12 mouse cellular contexts compared by ENCODE assay signal in genomic region chr16:37731431-37731830, GRCm38 (mm10). TPM values are rescaled to one million over a fixed set of nuclear protein-coding genes. Genes with fewer than 3 reads are reported as not detected.
DNase-seq lines count a peak whose midpoint lies in the region; ATAC-seq and TF ChIP-seq lines count a peak whose summit lies in the region.
"Had no signal": no experiment of that assay in that cellular context is flagged by ENCODE, and none has a peak within 500 bp of the region (broad histone marks: within the 10 kb centered on the region; RNA-seq: fewer than 3 reads in every experiment).

No protein-coding gene starts in this region.

- TF ChIP-seq POLR2A in heart, adult 2 months (IDR thresholded peaks at IDR 0.05; ENCODE audit: insufficient read depth, low read depth, low read length) = no peak

- H3K4me1 ChIP-seq in heart, adult 2 months (ENCODE audit: control insufficient read depth, insufficient read depth, low read length) = peaks cover 5% of the 10 kb centered on the region
- peaks cover 4% of the 10 kb centered on the region; the same call in 1 of the 2 replicates for H3K4me1 ChIP-seq in lung, postnatal 0 days (ENCODE audit: insufficient read depth, low read depth, low read length)
- H3K4me1 ChIP-seq in limb, embryonic 11.5 days (ENCODE audit: control insufficient read depth, insufficient read depth, low read length) = 0 out of 2 replicates have a peak, but pooled peaks cover 9% of the 10 kb centered on the region
- H3K4me1 ChIP-seq in stomach, postnatal 0 days (replicated peaks; ENCODE audit: control insufficient read depth, insufficient read depth) = no peaks in the 10 kb centered on the region

- DNase-seq in heart, adult 2 months = no peak
- no peak for DNase-seq in heart, postnatal 25 days (ENCODE audit: low spot score)
- no peak for DNase-seq in lung, postnatal 0 days (ENCODE audit: low spot score)
- DNase-seq in lung, postnatal 4 days = no peak
- DNase-seq in limb, embryonic 11.5 days (ENCODE audit: low spot score) = no peak
- DNase-seq in stomach, postnatal 0 days (ENCODE audit: low spot score) = no peak
- DNase-seq in cerebellum, adult 8-10 months = no peak
- no peak for DNase-seq in adrenal gland, adult 18-20 months (ENCODE audit: low spot score in 2 of 2)
- DNase-seq: cerebellum, postnatal 36 days had no signal

- intact Hi-C loops in heart, adult 2 months (cut with DNase I) = no loop called here
- intact Hi-C loops in heart, postnatal 25 days (cut with DNase I) = loop anchor here (5.0 kb wide), 1 partner anchor 46 kb away; the partner anchor contains the start of gene Fstl1

- no peaks in the 10 kb centered on the region for H3K9me3 ChIP-seq in lung, postnatal 0 days (ENCODE audit: low read length)
- H3K9me3 ChIP-seq in limb, embryonic 11.5 days (ENCODE audit: control insufficient read depth, low read length) = no peaks in the 10 kb centered on the region
- H3K9me3 ChIP-seq in stomach, postnatal 0 days (ENCODE audit: control insufficient read depth, low read length) = no peaks in the 10 kb centered on the region

- no peak overlapping the region for H3K9ac ChIP-seq in heart, adult 2 months (ENCODE audit: low read depth, low read length)
- H3K9ac ChIP-seq in lung, postnatal 0 days (replicated peaks; ENCODE audit: low read depth) = no peak overlapping the region
- H3K9ac ChIP-seq in limb, embryonic 11.5 days (ENCODE audit: low read length) = no peak overlapping the region
- H3K9ac ChIP-seq in stomach, postnatal 0 days (ENCODE audit: low read length) = no peak overlapping the region

- no peaks in the 10 kb centered on the region; the same call in 1 of the 2 replicates for H3K36me3 ChIP-seq in heart, adult 2 months (ENCODE audit: control insufficient read depth, insufficient read depth, low read length)
- H3K36me3 ChIP-seq in lung, postnatal 0 days (ENCODE audit: insufficient read depth, low read length) = no peaks in the 10 kb centered on the region
- no peaks in the 10 kb centered on the region for H3K36me3 ChIP-seq in limb, embryonic 11.5 days (ENCODE audit: control insufficient read depth, insufficient read depth, low read length)
- no peaks in the 10 kb centered on the region for H3K36me3 ChIP-seq in stomach, postnatal 0 days (ENCODE audit: control insufficient read depth, insufficient read depth, low read length)

- TF ChIP-seq CTCF in heart, adult 2 months (IDR thresholded peaks at IDR 0.05) = no peak
- TF ChIP-seq CTCF in lung, postnatal 0 days (IDR thresholded peaks at IDR 0.05) = no peak
- TF ChIP-seq CTCF in stomach, postnatal 0 days (IDR thresholded peaks at IDR 0.05; ENCODE audit: low read depth) = no peak

- no peak for TF ChIP-seq EP300 in heart, adult 2 months (IDR thresholded peaks at IDR 0.05; ENCODE audit: insufficient read depth, low read depth, low read length)
- TF ChIP-seq EP300 in lung, postnatal 0 days (IDR thresholded peaks at IDR 0.05) = no peak
- TF ChIP-seq EP300 in stomach, postnatal 0 days (optimal IDR thresholded peaks at IDR 0.05) = no peak

- WGBS in heart, adult 2 months = 62% methylated on average over 4 of the region's 4 CpGs
- 33% methylated on average over 4 of the region's 4 CpGs for WGBS in lung, postnatal 0 days
- 53% methylated on average over 4 of the region's 4 CpGs for WGBS in limb, embryonic 11.5 days
- WGBS in stomach, postnatal 0 days = 39% methylated on average over 4 of the region's 4 CpGs

- no peaks in the 10 kb centered on the region for H3K27me3 ChIP-seq in heart, adult 2 months (ENCODE audit: control insufficient read depth, insufficient read depth, low read length)
- no peaks in the 10 kb centered on the region for H3K27me3 ChIP-seq in lung, postnatal 0 days (replicated peaks; ENCODE audit: insufficient read depth, low read length)
- H3K27me3 ChIP-seq in limb, embryonic 11.5 days (ENCODE audit: control insufficient read depth, insufficient read depth, low read length) = no peaks in the 10 kb centered on the region
- no peaks in the 10 kb centered on the region for H3K27me3 ChIP-seq in stomach, postnatal 0 days (ENCODE audit: control insufficient read depth, insufficient read depth, low read length)

- no peaks in the 10 kb centered on the region for H3K79me2 ChIP-seq in heart, adult 2 months (replicated peaks; ENCODE audit: control insufficient read depth, insufficient read depth, low read length)

- H3K4me2 ChIP-seq in lung, postnatal 0 days (replicated peaks; ENCODE audit: low read depth, low read length) = no peak overlapping the region
- no peak overlapping the region for H3K4me2 ChIP-seq in limb, embryonic 11.5 days (ENCODE audit: low read depth, severe bottlenecking)
- no peak overlapping the region for H3K4me2 ChIP-seq in stomach, postnatal 0 days (replicated peaks; ENCODE audit: low read depth)
- H3K4me2 ChIP-seq: liver, embryonic 11.5 days had no signal

- no peak for ATAC-seq in lung, postnatal 0 days
- ATAC-seq in limb, embryonic 11.5 days (ENCODE audit: insufficient number of reproducible peaks, low FRiP score, low TSS enrichment, low read depth) = no peak
- ATAC-seq in stomach, postnatal 0 days (ENCODE audit: low FRiP score, low TSS enrichment) = no peak
- ATAC-seq: activated CD4-positive, CD25-positive, alpha-beta regulatory T cell, adult 4 months had no signal

- no peak overlapping the region for H3K4me3 ChIP-seq in heart, adult 2 months
- H3K4me3 ChIP-seq in lung, postnatal 0 days (ENCODE audit: low read depth, low read length) = no peak overlapping the region
- no peak overlapping the region for H3K4me3 ChIP-seq in limb, embryonic 11.5 days (ENCODE audit: low read depth, low read length)
- no peak overlapping the region for H3K4me3 ChIP-seq in stomach, postnatal 0 days (ENCODE audit: low read depth, low read length)

- peak overlapping the region; percentile 15; the same call in 1 of the 2 replicates for H3K27ac ChIP-seq in heart, adult 2 months
- peak overlapping the region; percentile 40; the same call in 1 of the 2 replicates for H3K27ac ChIP-seq in lung, postnatal 0 days (ENCODE audit: low read length)
- peak overlapping the region; percentile 60 for H3K27ac ChIP-seq in limb, embryonic 11.5 days (replicated peaks; ENCODE audit: low read depth, low read length)
- H3K27ac ChIP-seq in stomach, postnatal 0 days (replicated peaks) = peak overlapping the region; percentile 70
- H3K27ac ChIP-seq: kidney, postnatal 0 days had no signal

RNA-seq across cellular contexts. Expression of gene Fstl1, which starts 45.2 kb away (rescaled TPM):
- 10 to 100 TPM; 43.6 to 57.6 TPM for total RNA-seq in heart, adult 2 months (2021)
- 39.7 and 68.4 TPM in 2 replicates for polyA plus RNA-seq in heart, adult 2 months (2012; rRNA removed)
- 100 to 1,000 TPM; 107 to 122 TPM for total RNA-seq in heart, postnatal 25 days (2021)
- polyA plus RNA-seq in lung, postnatal 0 days (2015; fragmentation: Nextera tagmentation; extraction: Ambion mirVana) = 305 and 333 TPM in 2 replicates
- polyA plus RNA-seq in limb, embryonic 11.5 days (2014; fragmentation: Nextera tagmentation; extraction: Ambion mirVana) = 268 and 273 TPM in 2 replicates
- polyA plus RNA-seq in stomach, postnatal 0 days (2015; fragmentation: Nextera tagmentation; extraction: Ambion mirVana) = 238 and 254 TPM in 2 replicates
- total RNA-seq in adrenal gland, adult 18-20 months (2021) = 10 to 100 TPM; 27.9 to 57.9 TPM

Comparison
In these comparisons a context has a peak if more than half of its experiments do, and no peak if none do; other contexts are left out.
1. H3K27ac ChIP-seq: peak in every context shown above with its lines; median percentile 70 in stomach, postnatal 0 days; 60 in limb, embryonic 11.5 days; 40 in lung, postnatal 0 days; 15 in heart, adult 2 months.